In genomic region chr13:59348510-59348909, GRCm38 (mm10) we compare ENCODE assay signal across 20 mouse cellular contexts.
DNase-seq lines count a peak whose midpoint lies in the region; ATAC-seq and TF ChIP-seq lines count a peak whose summit lies in the region.
"Had no signal": no experiment of that assay in that cellular context is flagged by ENCODE, and none has a peak within 500 bp of the region (broad histone marks: within the 10 kb centered on the region; RNA-seq: fewer than 3 reads in every experiment).

No protein-coding gene starts in this region.

- H3K79me2 ChIP-seq in heart, adult 2 months (replicated peaks; ENCODE audit: control insufficient read depth, insufficient read depth, low read length) = no peaks in the 10 kb centered on the region

- peak; percentile 53 for TF ChIP-seq CTCF in heart, adult 2 months (IDR thresholded peaks at IDR 0.05)
- TF ChIP-seq CTCF in liver, postnatal 0 days (IDR thresholded peaks at IDR 0.05; ENCODE audit: low read depth) = 0 out of 2 replicates have a peak, but pooled peaks have one; percentile 3
- peak; percentile 42 for TF ChIP-seq CTCF in stomach, postnatal 0 days (IDR thresholded peaks at IDR 0.05; ENCODE audit: low read depth)

- no peak for ATAC-seq in liver, postnatal 0 days
- ATAC-seq in liver, embryonic 12.5 days = no peak
- ATAC-seq in stomach, postnatal 0 days (ENCODE audit: low FRiP score, low TSS enrichment) = no peak

- no peaks in the 10 kb centered on the region for H3K4me1 ChIP-seq in heart, adult 2 months (ENCODE audit: control insufficient read depth, insufficient read depth, low read length)
- H3K4me1 ChIP-seq in liver, postnatal 0 days (ENCODE audit: insufficient read depth) = no peaks in the 10 kb centered on the region
- no peaks in the 10 kb centered on the region for H3K4me1 ChIP-seq in liver, embryonic 12.5 days
- H3K4me1 ChIP-seq in stomach, postnatal 0 days (replicated peaks; ENCODE audit: control insufficient read depth, insufficient read depth) = no peaks in the 10 kb centered on the region
- H3K4me1 ChIP-seq: embryonic facial prominence, embryonic 12.5 days; forebrain, embryonic 12.5 days; hindbrain, embryonic 13.5 days had no signal

- H3K4me3 ChIP-seq in heart, adult 2 months = no peak overlapping the region
- H3K4me3 ChIP-seq in liver, postnatal 0 days (ENCODE audit: low read depth, low read length) = no peak overlapping the region
- no peak overlapping the region for H3K4me3 ChIP-seq in liver, embryonic 12.5 days
- no peak overlapping the region for H3K4me3 ChIP-seq in stomach, postnatal 0 days (ENCODE audit: low read depth, low read length)
- H3K4me3 ChIP-seq: embryonic facial prominence, embryonic 12.5 days; forebrain, embryonic 12.5 days; hindbrain, embryonic 13.5 days had no signal

- no peak overlapping the region for H3K9ac ChIP-seq in heart, adult 2 months (ENCODE audit: low read depth, low read length)
- no peak overlapping the region for H3K9ac ChIP-seq in liver, postnatal 0 days (replicated peaks)
- no peak overlapping the region for H3K9ac ChIP-seq in liver, embryonic 12.5 days
- no peak overlapping the region for H3K9ac ChIP-seq in stomach, postnatal 0 days (ENCODE audit: low read length)
- H3K9ac ChIP-seq: embryonic facial prominence, embryonic 12.5 days; forebrain, embryonic 12.5 days; hindbrain, embryonic 13.5 days; liver, embryonic 14.5 days had no signal

- H3K36me3 ChIP-seq in heart, adult 2 months (ENCODE audit: control insufficient read depth, insufficient read depth, low read length) = no peaks in the 10 kb centered on the region
- H3K36me3 ChIP-seq in liver, postnatal 0 days (replicated peaks; ENCODE audit: insufficient read depth, low read length) = no peaks in the 10 kb centered on the region
- no peaks in the 10 kb centered on the region for H3K36me3 ChIP-seq in liver, embryonic 12.5 days
- H3K36me3 ChIP-seq in stomach, postnatal 0 days (ENCODE audit: control insufficient read depth, insufficient read depth, low read length) = no peaks in the 10 kb centered on the region
- H3K36me3 ChIP-seq: embryonic facial prominence, embryonic 12.5 days; forebrain, embryonic 12.5 days; hindbrain, embryonic 13.5 days had no signal

- no peak overlapping the region for H3K27ac ChIP-seq in heart, adult 2 months
- no peak overlapping the region for H3K27ac ChIP-seq in liver, postnatal 0 days (ENCODE audit: low read depth)
- H3K27ac ChIP-seq in liver, embryonic 12.5 days = no peak overlapping the region
- H3K27ac ChIP-seq in stomach, postnatal 0 days (replicated peaks) = no peak overlapping the region
- H3K27ac ChIP-seq: embryonic facial prominence, embryonic 12.5 days; forebrain, embryonic 12.5 days; hindbrain, embryonic 13.5 days; liver, embryonic 14.5 days; macrophage had no signal

- H3K27me3 ChIP-seq in heart, adult 2 months (ENCODE audit: control insufficient read depth, insufficient read depth, low read length) = no peaks in the 10 kb centered on the region
- no peaks in the 10 kb centered on the region for H3K27me3 ChIP-seq in liver, postnatal 0 days (ENCODE audit: insufficient read depth, low read length)
- no peaks in the 10 kb centered on the region for H3K27me3 ChIP-seq in liver, embryonic 12.5 days (replicated peaks)
- no peaks in the 10 kb centered on the region for H3K27me3 ChIP-seq in stomach, postnatal 0 days (ENCODE audit: control insufficient read depth, insufficient read depth, low read length)
- H3K27me3 ChIP-seq: embryonic facial prominence, embryonic 12.5 days; forebrain, embryonic 12.5 days; hindbrain, embryonic 13.5 days had no signal

- no peak for DNase-seq in heart, adult 2 months
- no peak for DNase-seq in heart, postnatal 25 days (ENCODE audit: low spot score)
- no peak for DNase-seq in liver, postnatal 0 days
- peak; percentile 13 for DNase-seq in thymus, postnatal 4 days
- DNase-seq in thymus, adult 18-20 months = no peak
- DNase-seq in stomach, postnatal 0 days (ENCODE audit: low spot score) = no peak
- no peak for DNase-seq in adrenal gland, adult 2 months
- DNase-seq: cerebellum, adult 11-12 months; cerebellum, postnatal 25 days; heart, postnatal 14 days; kidney, adult 2 months; kidney, postnatal 10 days; right cerebral cortex, postnatal 25 days had no signal

- intact Hi-C loops in heart, adult 2 months (cut with DNase I) = no loop called here
- intact Hi-C loops in heart, postnatal 25 days (cut with DNase I) = no loop called here

- no peak overlapping the region for H3K4me2 ChIP-seq in liver, postnatal 0 days (ENCODE audit: low read depth, low read length)
- H3K4me2 ChIP-seq in liver, embryonic 12.5 days = no peak overlapping the region
- no peak overlapping the region for H3K4me2 ChIP-seq in stomach, postnatal 0 days (replicated peaks; ENCODE audit: low read depth)
- H3K4me2 ChIP-seq: embryonic facial prominence, embryonic 12.5 days; forebrain, embryonic 12.5 days; heart, embryonic 11.5 days; hindbrain, embryonic 13.5 days had no signal

- no peaks in the 10 kb centered on the region for H3K9me3 ChIP-seq in liver, postnatal 0 days (ENCODE audit: low read length)
- H3K9me3 ChIP-seq in liver, embryonic 12.5 days (replicated peaks) = peaks cover 5% of the 10 kb centered on the region; the same call in 1 of the 2 replicates
- no peaks in the 10 kb centered on the region for H3K9me3 ChIP-seq in stomach, postnatal 0 days (ENCODE audit: control insufficient read depth, low read length)
- H3K9me3 ChIP-seq: hindbrain, embryonic 13.5 days had no signal

- no peak for TF ChIP-seq EP300 in heart, adult 2 months (IDR thresholded peaks at IDR 0.05; ENCODE audit: insufficient read depth, low read depth, low read length)
- no peak for TF ChIP-seq EP300 in liver, postnatal 0 days (IDR thresholded peaks at IDR 0.05; ENCODE audit: low read depth)
- TF ChIP-seq EP300 in stomach, postnatal 0 days (optimal IDR thresholded peaks at IDR 0.05) = no peak

- no peak for TF ChIP-seq POLR2A in heart, adult 2 months (IDR thresholded peaks at IDR 0.05; ENCODE audit: insufficient read depth, low read depth, low read length)

Comparison
In these comparisons a context has a peak if more than half of its experiments do, and no peak if none do; other contexts are left out.
1. CTCF ChIP-seq: peak in every context shown above with its lines; median percentile 53 in heart, adult 2 months; 42 in stomach, postnatal 0 days; 3 in liver, postnatal 0 days.